Mouse (Mus musculus): ENCODE results near the gene Lgals3bp.

The Lgals3bp gene

DNA sequence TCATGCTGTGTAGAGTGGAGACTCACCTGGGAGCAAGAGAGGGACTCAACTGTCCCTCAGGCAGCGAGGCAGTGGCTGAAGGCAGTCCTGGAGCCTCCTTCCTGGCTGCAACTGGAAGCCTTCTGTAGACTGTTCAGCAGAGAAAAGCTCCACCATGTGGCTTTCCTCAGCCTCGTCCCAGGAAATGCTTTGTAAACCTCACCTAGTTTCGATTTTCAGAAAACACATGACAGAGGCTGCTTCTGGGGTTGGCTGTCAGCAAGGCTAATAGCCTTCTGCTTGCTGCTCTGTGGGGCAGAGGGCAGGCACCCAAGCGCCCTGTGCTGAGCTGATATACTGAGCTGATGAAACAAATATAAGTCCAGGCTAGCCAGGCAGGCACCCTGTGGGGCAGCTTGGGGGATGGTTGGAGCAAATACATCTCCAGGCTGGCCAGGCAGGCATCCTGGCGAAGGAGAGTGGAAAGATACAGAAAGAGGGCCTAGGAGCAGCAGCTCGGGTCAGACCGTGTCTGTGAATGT, at the start of gene Lgals3bp:
Lgals3bp (minus strand) TSS at position 333 of the 521 bp plus-strand sequence.
- DNase-seq, result peak; percentile 68

- DNase-seq, result no peak
Observed at GRCm38 (mm10) chr11:118451211-118451610, 49.3 kb upstream of the Lgals3bp start.

GRCm38 (mm10) chr11:118448385-118448784, 46.5 kb upstream of the Lgals3bp start:
- DNase-seq, result no peak

GRCm38 (mm10) chr11:118447346-118447745, 45.5 kb upstream of the Lgals3bp start:
- no peak for DNase-seq

GRCm38 (mm10) chr11:118445843-118446242, 44.0 kb upstream of the Lgals3bp start:
- DNase-seq, result peak; percentile 69

- DNase-seq, result peak; percentile 75
Observed at GRCm38 (mm10) chr11:118443201-118443970, 41.5 kb upstream of the Lgals3bp start.

DNA sequence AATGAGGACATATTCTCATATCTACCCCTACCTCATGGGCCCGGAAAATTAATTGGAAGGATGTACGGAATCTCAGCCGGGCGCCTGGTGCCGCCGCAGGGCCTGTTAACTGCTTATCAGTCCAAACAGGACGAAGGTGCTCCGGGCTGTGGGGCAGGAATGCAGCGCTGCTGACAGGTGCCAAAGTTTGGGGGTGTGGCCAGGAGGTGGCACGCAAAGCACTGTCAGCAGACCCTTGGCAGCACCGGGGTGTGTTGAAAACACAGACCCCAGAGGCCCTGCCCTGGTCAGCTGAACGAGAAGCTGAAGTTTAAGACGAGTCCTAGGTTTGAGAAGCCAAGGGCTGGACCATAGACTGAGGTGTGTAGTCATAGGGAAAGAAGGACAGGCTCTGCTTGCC, 40.8 kb upstream of the Lgals3bp start:
- DNase-seq, result no peak

DNA sequence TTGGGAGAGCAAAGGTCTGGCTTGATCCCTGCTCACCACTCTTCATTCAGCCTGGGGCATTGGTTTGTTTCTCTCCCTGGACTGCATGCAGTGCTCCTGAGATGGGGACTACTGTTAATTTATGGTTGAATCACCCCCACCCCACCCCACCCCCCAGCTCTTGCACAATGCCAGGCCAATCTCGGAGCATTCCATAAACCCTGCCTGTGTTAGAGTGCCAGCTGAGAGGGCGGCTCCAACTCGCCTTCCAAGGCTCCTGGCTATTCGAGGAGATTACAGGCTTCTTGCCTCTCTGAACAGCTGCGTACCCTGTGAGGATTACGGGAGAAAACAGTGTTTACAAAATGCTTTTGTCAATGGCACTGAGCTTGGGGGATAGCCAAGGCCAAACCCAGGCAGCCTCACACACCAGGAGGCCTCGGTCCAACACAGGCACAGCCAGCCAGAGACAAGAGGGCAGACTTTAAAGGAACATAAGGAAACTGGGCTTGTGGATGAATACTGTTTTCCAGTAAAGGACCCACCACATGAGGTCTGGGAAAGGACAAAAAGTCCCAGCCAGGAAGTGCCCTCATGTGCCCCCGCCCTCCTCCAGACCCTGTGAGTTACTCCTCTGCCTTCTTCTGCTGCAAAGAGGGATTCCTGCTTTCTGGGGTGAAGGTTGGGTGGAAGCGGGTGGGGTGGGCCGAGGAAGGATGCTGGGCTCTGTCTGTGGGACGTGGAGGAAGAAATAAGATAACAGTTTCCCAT, 36.9 kb upstream of the Lgals3bp start:
- no peak for DNase-seq

DNA sequence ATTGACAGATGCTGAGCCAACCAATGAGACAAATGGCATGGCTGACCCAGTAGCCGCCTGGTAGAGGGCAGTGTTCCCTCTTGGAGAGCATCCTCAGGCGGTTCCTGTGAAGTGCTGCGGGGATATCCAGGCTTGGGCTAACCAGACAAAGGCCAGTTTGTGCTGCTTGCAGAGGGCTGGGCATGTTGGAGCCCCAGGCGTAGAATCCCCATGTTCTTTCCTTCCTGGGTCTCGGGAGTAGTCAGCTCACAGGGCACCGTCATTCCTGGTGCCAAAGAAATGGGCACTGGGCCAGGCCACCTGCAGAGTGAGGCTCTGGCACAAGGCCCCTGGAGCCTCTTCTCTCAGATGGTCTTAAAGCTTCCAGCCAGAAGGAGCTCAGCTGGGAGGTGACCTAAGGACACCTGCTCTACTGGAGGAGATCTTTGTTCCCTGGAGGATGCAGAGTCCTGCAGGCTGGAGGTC, 34.6 kb upstream of the Lgals3bp start:
- DNase-seq, result peak; percentile 72

- DNase-seq, result no peak
Observed at GRCm38 (mm10) chr11:118434093-118434492, 32.2 kb upstream of the Lgals3bp start.

GRCm38 (mm10) chr11:118433398-118433868, 31.5 kb upstream of the Lgals3bp start:
- DNase-seq, result no peak

- DNase-seq, result no peak
Observed at GRCm38 (mm10) chr11:118431100-118431948, 29.4 kb upstream of the Lgals3bp start.

- DNase-seq, result no peak
Observed at GRCm38 (mm10) chr11:118430291-118430885, 28.5 kb upstream of the Lgals3bp start.

DNA sequence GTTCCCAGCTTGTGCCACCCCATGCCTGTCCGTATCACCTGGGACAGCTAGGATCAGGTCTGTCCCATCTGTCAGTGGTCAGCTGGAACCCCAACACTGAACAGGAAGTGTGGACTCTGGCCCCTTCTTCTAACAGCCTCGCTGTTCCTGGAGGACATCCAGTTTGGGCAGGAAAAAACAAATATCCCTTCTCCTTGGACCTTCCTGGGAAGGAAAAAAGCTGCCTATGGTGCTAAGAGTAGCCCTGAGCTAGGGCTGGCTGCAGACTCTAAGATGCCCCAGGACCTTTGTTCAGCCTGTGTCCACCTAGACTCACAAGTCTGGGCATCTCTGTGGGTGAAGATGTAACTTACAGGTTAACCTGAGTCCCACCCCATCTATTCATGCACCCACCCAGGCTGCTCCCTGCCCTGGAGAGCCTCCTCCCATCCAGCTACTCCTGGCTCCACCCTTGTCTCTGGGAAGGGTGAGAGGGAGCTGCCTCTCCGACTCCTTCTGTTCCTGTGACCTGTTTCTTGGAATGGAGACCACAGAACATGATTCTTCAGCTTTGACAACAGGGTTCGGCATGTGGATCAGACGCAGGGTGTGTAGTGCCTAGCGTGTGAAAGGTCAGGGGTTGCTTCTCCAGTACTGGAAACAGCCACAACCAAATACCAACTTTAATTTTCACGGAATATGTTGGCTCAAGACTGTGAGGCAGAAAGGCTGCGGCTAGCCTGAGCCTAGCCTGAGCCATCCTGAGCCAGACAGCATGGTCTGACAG, 27.2 kb upstream of the Lgals3bp start:
- DNase-seq, result no peak

DNA sequence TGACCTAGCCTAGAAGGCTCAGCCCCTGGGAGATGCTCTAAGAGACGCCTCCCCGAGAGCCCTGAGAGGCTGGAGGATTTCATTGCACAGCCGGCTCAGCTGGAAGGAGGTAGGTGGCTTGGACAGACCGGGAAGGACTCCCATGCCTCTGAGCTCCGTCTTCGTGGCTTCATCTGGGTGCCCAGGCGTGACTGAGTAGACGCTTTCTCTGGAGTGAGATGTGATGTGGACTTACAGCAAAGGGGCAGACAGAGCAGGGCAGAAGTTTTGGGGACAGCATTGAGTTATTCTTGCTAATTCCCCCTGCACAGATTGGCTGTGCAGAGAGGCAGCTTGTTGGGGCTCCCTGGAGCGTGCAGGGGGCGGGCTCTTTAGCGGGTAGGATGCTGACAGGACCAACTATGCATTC, 26.6 kb upstream of the Lgals3bp start:
- DNase-seq, result no peak

GRCm38 (mm10) chr11:118427986-118428385, 26.1 kb upstream of the Lgals3bp start, which contains the start of gene C1qtnf1:
TSS of gene C1qtnf1 (plus strand) at chr11:118428203.
- no peak for DNase-seq

- no peak for DNase-seq
Observed at GRCm38 (mm10) chr11:118427266-118427779, 25.4 kb upstream of the Lgals3bp start.

- no peak for DNase-seq
Observed at GRCm38 (mm10) chr11:118426765-118427164, 24.9 kb upstream of the Lgals3bp start.

- no peak for DNase-seq
Observed at GRCm38 (mm10) chr11:118424621-118425335, 22.9 kb upstream of the Lgals3bp start.

- DNase-seq, result peak; percentile 84
Observed at GRCm38 (mm10) chr11:118423266-118423971, 21.5 kb upstream of the Lgals3bp start.
